Mouse (Mus musculus) G1E-ER4 (cell line): ENCODE data around the gene Nr1h4. TPM values are rescaled to one million over a fixed set of nuclear protein-coding genes. Genes with fewer than 3 reads are reported as not detected.

ENCODE experiments used
- GATA1 ChIP-seq: IDR thresholded peaks from one replicate; pipeline ENCODE4 v1.8.0; 2012; ENCODE audit warnings: low read length, inconsistent platforms
- polyA plus RNA-seq: library from polyadenylated mRNA; stranded (reverse); fragments of >175 nt; gene quantifications from 2 replicates; pipeline ENCODE4 v1.2.3, GENCODE M21; 2012

Nr1h4 gene
- polyA plus RNA-seq, 1 experiment: not detected

GRCm38 (mm10) chr10:89531194-89531634, 2.2 kb downstream of the Nr1h4 start:
- TF ChIP-seq GATA1: no peak

GRCm38 (mm10) chr10:89527054-89527453, 6.3 kb downstream of the Nr1h4 start:
- TF ChIP-seq GATA1: no peak

GRCm38 (mm10) chr10:89525823-89526222, 7.6 kb downstream of the Nr1h4 start:
- no peak for TF ChIP-seq GATA1

DNA sequence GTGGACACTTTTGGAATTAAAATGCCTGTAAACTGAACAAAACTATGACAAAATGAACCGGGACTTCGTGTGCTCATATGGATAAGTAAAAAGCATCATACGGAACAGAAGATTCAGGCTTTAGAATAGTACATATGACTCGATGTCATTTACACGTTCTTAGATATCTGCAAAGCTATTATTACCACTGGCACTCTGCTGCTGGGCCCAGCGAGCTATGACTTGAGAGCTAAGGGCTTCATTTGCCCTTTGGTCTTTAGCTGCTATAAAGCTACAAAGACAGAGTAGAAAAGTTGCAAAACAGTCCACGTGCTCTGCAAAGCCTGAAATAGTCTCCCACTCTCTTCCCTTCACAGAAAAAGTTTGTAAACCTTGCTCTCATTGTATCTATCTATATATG, 10.9 kb downstream of the Nr1h4 start:
- no peak for TF ChIP-seq GATA1

DNA sequence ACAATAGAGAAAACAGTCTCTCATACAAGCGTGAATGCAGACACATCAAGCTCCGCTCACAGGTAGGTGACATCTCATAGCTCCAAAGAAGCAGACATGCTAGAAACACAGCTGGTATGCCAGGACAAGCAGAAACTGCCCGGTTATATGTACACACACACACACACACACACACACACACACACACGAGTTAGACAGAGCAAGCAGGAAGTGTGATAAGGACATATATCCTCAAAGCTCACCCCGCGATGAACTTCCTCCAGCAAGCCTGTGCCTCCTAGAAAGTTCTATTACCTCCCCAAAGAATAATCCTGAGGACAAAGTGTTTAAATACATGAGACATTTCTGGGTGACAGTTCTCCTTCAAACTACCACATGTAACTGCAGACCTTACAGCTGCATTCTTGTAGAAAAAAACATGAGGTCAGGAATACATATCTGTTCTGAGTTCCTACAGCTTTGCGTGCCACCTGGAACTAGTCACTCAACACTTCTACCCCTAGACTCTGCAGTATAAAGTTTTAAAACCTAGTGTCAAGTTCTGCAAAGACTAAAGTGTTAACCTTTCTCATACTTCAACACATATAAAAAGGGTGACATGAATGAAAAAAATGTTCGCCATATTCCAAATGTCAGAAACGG, 11.5 kb downstream of the Nr1h4 start:
- TF ChIP-seq GATA1: no peak

DNA sequence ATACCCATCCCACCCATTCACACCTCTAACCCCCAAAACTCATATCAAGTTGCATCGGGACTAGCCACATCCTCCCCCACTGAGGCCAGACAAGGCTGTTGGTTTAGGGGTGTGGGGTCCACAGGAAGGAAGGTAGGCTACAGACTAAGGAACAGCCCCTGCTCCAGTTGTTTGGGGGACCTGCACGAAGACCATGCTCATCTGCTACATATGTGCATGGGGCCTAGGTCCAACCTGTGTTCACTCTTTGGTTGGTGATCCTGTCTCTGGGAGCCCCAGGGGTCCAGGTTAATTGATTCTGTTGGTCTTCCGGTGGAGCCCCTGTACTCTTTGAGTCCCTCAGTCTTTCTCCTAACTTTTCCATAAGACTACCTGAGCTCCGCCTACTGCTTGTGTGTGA, 13.0 kb downstream of the Nr1h4 start:
- TF ChIP-seq GATA1: no peak

DNA sequence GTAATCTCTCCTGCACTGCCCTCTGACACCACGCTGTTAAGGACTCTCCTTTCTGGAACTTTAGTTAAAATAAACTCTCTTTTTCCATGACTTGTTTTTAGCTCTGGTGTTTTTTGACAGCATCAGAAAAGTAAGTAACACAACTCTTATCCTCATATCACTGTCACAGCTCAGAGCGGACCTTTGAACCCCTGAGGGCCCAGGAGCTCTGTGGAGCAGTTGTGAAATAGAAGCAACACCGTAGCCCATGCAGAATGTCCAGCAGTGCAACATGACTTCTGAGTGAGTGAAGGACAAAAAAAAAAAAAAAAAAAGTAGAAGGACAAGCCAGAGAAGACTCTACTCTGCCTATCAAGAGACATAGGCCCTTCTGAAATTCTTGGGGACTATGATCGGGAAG, 14.2 kb downstream of the Nr1h4 start:
- TF ChIP-seq GATA1: no peak

DNA sequence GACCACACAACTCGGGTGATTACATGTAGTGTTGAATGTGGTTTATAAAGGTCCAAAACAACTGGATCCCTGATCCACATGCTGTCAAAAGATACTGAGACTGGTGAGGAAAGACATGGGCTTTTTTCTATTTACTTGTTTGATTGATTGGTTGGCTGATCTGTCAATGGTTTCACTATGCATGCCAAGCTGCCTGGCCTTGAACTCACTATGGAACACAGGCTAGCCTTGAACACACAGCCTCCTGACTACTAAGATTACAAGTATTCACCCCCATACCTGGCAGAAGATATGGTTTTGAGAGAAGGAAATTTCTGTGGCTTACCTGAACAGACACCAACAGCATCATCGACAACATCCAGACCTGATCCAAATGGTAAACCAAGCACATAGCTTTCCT, 15.0 kb downstream of the Nr1h4 start:
- TF ChIP-seq GATA1: no peak

- no peak for TF ChIP-seq GATA1
These were observed 17.6 kb downstream of the Nr1h4 start for GRCm38 (mm10) chr10:89515813-89516212.

GRCm38 (mm10) chr10:89512562-89512961, 20.8 kb downstream of the Nr1h4 start:
- no peak for TF ChIP-seq GATA1

- TF ChIP-seq GATA1: no peak
These were observed 22.8 kb downstream of the Nr1h4 start for GRCm38 (mm10) chr10:89510547-89510946.

GRCm38 (mm10) chr10:89508567-89508966, 24.8 kb downstream of the Nr1h4 start:
- no peak for TF ChIP-seq GATA1

DNA sequence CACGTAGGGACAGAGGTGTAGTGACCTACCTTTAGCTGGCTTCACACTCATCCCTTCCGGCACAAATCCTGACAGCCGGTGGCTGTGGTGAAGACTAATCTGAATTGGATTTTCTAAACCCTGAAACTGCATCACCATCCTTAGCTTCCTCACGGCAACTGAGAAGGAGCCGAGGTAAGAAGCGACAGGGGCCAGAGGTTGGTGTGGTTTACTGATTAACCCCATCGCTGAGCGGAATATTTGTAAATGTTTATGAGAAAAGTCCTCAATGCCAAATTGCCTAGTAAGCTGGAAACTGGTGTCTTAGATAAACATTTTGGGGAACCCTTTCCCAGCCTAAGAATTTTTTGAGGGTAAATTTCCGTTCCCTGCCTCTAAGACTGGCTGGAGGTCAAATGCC, 26.9 kb downstream of the Nr1h4 start:
- no peak for TF ChIP-seq GATA1

DNA sequence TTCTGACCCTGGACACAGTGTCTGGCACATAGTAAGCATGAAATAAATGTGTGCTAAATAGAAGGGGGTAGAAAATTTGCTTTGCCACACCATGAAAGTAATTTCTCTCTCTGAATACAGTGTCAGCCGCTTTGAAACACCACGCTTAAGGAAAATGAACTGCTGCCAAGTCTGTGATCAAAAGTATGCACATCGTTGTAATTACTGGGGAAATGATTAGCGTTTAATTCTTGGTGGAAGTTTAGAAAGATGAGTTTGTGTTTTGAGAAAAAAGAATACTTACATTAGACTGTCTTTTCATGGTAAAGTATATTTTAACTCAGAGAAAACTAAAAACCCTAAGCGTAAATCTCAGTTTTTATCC, 27.8 kb downstream of the Nr1h4 start:
- no peak for TF ChIP-seq GATA1

DNA sequence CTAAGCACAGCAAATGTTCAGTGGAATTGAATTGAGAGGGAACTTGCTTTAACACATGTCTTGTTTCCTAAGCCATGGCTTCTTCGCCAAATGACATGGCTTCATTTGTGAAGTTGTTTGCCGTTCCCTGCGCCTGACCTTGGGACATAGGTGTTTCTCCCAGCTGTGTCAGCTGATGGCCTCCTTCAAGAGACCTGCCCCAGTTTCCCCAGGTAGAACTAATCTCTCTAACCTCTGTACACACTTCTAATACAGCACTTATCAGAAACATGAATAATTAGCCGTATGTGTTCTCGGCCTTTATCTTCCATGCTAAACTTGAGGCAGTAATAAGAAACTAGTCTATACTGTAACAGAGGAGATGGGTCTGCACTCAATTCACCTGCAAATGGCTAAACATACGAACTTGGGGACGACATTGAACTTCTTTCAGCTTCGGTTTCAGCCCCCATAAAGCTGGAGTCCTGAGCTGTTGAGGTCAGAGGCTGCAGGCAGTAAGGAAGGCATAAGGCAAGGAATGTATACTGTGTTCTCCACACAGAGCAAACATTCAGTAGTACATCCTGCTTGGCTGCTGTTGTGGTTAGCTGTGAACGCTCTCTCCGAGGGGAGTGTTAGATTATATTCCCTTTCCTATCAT, 28.3 kb downstream of the Nr1h4 start:
- TF ChIP-seq GATA1: no peak

DNA sequence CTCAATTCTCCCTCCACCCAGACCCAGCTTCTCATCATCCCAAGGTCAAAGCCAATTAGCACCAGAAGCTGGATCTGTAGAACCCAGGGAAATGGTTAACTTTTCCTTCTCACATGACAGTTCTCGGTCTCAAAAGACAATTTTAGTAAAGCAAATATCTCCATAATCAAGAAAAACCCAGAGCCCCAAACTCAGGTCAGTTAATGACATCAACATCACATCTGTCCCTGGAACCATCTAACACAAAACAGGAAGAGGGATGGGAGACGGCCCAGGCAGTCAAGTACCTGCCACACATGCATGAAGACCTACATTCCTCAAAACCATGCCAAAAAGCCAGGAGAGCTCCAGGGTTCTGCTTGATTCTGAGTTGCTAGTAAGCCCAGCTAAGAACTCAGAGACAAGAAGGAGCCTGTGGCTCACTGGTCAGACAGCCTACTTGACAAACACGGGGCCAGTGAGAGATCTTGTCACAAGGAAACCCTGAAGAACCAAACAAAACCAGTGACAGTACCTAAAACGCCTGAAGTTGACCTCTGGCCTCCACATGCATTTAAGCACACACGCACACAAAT, 30.3 kb downstream of the Nr1h4 start:
- no peak for TF ChIP-seq GATA1

DNA sequence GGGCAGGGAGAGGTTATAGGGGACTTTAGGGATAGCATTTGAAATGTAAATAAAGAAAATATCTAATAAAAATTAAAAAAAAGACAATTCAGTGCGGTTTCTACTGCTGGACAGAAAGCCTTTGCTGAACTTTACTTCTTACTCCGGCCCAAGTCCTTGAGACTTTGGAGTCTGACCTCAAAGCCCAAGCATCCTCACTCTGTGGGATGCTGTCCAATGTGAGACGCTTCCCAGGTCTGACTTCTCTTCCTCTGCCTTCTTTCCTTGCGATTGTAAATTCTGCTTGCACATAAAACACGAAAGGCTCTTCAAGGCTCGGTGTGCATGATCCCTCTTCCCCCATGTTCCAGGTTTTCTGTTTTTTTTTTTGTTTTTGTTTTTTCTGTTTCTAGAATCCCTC, 31.5 kb downstream of the Nr1h4 start:
- TF ChIP-seq GATA1: no peak
